ENCODE assay signal across 22 mouse cellular contexts in the genomic region with DNA sequence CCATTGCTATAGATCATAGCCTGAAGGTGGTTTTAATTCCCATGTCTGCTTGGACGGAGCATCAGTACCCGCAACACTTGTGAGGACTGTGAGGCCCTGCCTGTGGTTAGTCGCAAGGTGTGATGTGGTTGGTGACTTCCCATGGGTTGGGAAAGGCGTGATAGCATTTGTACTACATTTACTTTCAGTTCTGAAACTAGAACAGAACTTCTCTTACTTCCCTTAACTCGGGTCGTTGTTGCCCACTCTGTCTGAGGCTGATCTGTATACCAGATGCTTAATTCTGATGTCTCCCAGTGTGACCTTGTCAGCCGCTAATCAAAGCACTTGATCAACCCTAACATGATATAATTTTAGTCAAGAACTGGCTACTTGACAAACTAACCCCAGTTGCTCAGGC. TPM values are rescaled to one million over a fixed set of nuclear protein-coding genes. Genes with fewer than 3 reads are reported as not detected.
A peak's percentile ranks its signal among the peaks of the same experiment; 100 is the strongest.
DNase-seq lines count a peak whose midpoint lies in the region; ATAC-seq and TF ChIP-seq lines count a peak whose summit lies in the region.
"Had no signal": no experiment of that assay in that cellular context is flagged by ENCODE, and none has a peak within 500 bp of the region (broad histone marks: within the 10 kb centered on the region; RNA-seq: fewer than 3 reads in every experiment).

No protein-coding gene starts in this region.

- WGBS in spleen, adult 2 months, result 19% methylated on average over 7 of the region's 7 CpGs
- WGBS in kidney, embryonic 15.5 days, result 89% methylated on average over 7 of the region's 7 CpGs

- no peak overlapping the region for H3K9ac ChIP-seq in kidney, embryonic 15.5 days
- H3K9ac ChIP-seq: embryonic facial prominence, embryonic 13.5 days; forebrain, embryonic 13.5 days; heart, embryonic 12.5 days; limb, embryonic 15.5 days had no signal

- no peak for TF ChIP-seq CTCF in spleen, adult 2 months (IDR thresholded peaks at IDR 0.05; ENCODE audit: extremely low read depth, insufficient read depth, insufficient read length, insufficient replicate concordance)

- peak overlapping the region; percentile 32; the same call in 1 of the 2 replicates for H3K4me3 ChIP-seq in spleen, adult 2 months (ENCODE audit: extremely low read depth, insufficient read depth, insufficient read length)
- H3K4me3 ChIP-seq in megakaryocyte, embryonic 14.5 days (replicated peaks), result peak overlapping the region; percentile 85
- no peak overlapping the region for H3K4me3 ChIP-seq in kidney, embryonic 15.5 days (replicated peaks)
- H3K4me3 ChIP-seq: embryonic facial prominence, embryonic 13.5 days; forebrain, embryonic 13.5 days; heart, embryonic 12.5 days; limb, embryonic 15.5 days had no signal

- H3K36me3 ChIP-seq in spleen, adult 2 months (ENCODE audit: control insufficient read depth, insufficient read depth, low read length), result no peaks in the 10 kb centered on the region
- peaks cover 9% of the 10 kb centered on the region for H3K36me3 ChIP-seq in megakaryocyte, embryonic 14.5 days (replicated peaks; ENCODE audit: low read length)
- H3K36me3 ChIP-seq in kidney, embryonic 15.5 days, result 0 out of 2 replicates have a peak, but pooled peaks cover 3% of the 10 kb centered on the region
- H3K36me3 ChIP-seq: heart, embryonic 12.5 days; limb, embryonic 15.5 days had no signal

- peak; percentile 26 to 33 for DNase-seq in spleen, adult 2 months (ENCODE audit: low read depth in 1 of 2, low spot score in 2 of 2)
- DNase-seq in spleen, adult 12 weeks (ENCODE audit: low spot score), result no peak
- DNase-seq in thymus, postnatal 36 days, result peak; percentile 33 to 41
- DNase-seq in heart, postnatal 4 days, result no peak
- no peak for DNase-seq in kidney, postnatal 25 days
- DNase-seq: adrenal gland, adult 2 months; cerebellum, postnatal 25 days; gastrocnemius, postnatal 10 days; kidney, postnatal 10 days; layer of hippocampus, postnatal 36 days had no signal

- no peaks in the 10 kb centered on the region for H3K9me3 ChIP-seq in megakaryocyte, embryonic 14.5 days
- H3K9me3 ChIP-seq in kidney, embryonic 15.5 days (replicated peaks), result no peaks in the 10 kb centered on the region
- H3K9me3 ChIP-seq: embryonic facial prominence, embryonic 13.5 days; forebrain, embryonic 13.5 days; heart, embryonic 12.5 days; limb, embryonic 15.5 days had no signal

- no peaks in the 10 kb centered on the region for H3K27me3 ChIP-seq in spleen, adult 2 months (ENCODE audit: control insufficient read depth, insufficient read depth, low read length)
- no peaks in the 10 kb centered on the region for H3K27me3 ChIP-seq in megakaryocyte, embryonic 14.5 days (replicated peaks)
- H3K27me3 ChIP-seq in kidney, embryonic 15.5 days, result no peaks in the 10 kb centered on the region
- H3K27me3 ChIP-seq: embryonic facial prominence, embryonic 13.5 days; forebrain, embryonic 13.5 days; heart, embryonic 12.5 days; limb, embryonic 15.5 days; Patski had no signal

- TF ChIP-seq POLR2A in spleen, adult 2 months (IDR thresholded peaks at IDR 0.05; ENCODE audit: low read depth, low read length), result no peak

- peaks cover 13% of the 10 kb centered on the region; the same call in 1 of the 2 replicates for H3K4me1 ChIP-seq in spleen, adult 2 months (ENCODE audit: control insufficient read depth, insufficient read depth, insufficient read length)
- peaks cover 56% of the 10 kb centered on the region for H3K4me1 ChIP-seq in megakaryocyte, embryonic 14.5 days
- peaks cover 38% of the 10 kb centered on the region for H3K4me1 ChIP-seq in kidney, embryonic 15.5 days

- H3K4me2 ChIP-seq in kidney, embryonic 15.5 days, result no peak overlapping the region
- H3K4me2 ChIP-seq: embryonic facial prominence, embryonic 13.5 days; forebrain, embryonic 13.5 days; heart, embryonic 12.5 days; limb, embryonic 15.5 days had no signal

- ATAC-seq in granulocyte monocyte progenitor cell, adult 5-6 weeks (replicated peaks; ENCODE audit: poor library complexity, severe bottlenecking), result peak; percentile 78
- no peak for ATAC-seq in kidney, embryonic 15.5 days (replicated peaks; ENCODE audit: low FRiP score)
- ATAC-seq: forebrain, embryonic 13.5 days; hindbrain, embryonic 16.5 days; Patski had no signal

- H3K27ac ChIP-seq in spleen, adult 2 months (ENCODE audit: insufficient read depth, low read length), result peak overlapping the region; percentile 49
- H3K27ac ChIP-seq in kidney, embryonic 15.5 days, result no peak overlapping the region
- H3K27ac ChIP-seq: embryonic facial prominence, embryonic 13.5 days; forebrain, embryonic 13.5 days; limb, embryonic 15.5 days; macrophage had no signal

RNA-seq across cellular contexts. Expression of gene Gm20503, which starts 6.2 kb away (rescaled TPM):
- polyA plus RNA-seq in spleen, adult 2 months (2012; rRNA removed), result not detected in 2 replicates
- not detected in 2 replicates for total RNA-seq in granulocyte monocyte progenitor cell, adult 5-6 weeks (2014; fragmentation: Nextera tagmentation)
- total RNA-seq in granulocyte monocyte progenitor cell, adult 5-6 weeks (2017), result not detected in 2 replicates
- polyA plus RNA-seq in megakaryocyte, embryonic 14.5 days (2012; ENCODE audit: insufficient read depth, low replicate concordance), result not detected in 2 replicates
- total RNA-seq in heart, postnatal 4 days (2021), result 1 to 10 TPM; 3.4 to 5.1 TPM
- 14.4 and 15.2 TPM in 2 replicates for polyA plus RNA-seq in kidney, embryonic 15.5 days (2015; fragmentation: Nextera tagmentation; extraction: Ambion mirVana)
- polyA plus RNA-seq: adrenal gland, adult 2 months; C2C12; macrophage; testis, adult 2 months had no signal

RNA-seq across cellular contexts. Expression of gene Dnajc25, which starts 14.3 kb away (rescaled TPM):
- polyA plus RNA-seq in spleen, adult 2 months (2012; rRNA removed), result 1.4 and 2.9 TPM in 2 replicates
- total RNA-seq in granulocyte monocyte progenitor cell, adult 5-6 weeks (2014; fragmentation: Nextera tagmentation), result 12.9 and 13.8 TPM in 2 replicates
- total RNA-seq in granulocyte monocyte progenitor cell, adult 5-6 weeks (2017), result 32.7 and 42.5 TPM in 2 replicates
- 1.7 and 2.9 TPM in 2 replicates for polyA plus RNA-seq in megakaryocyte, embryonic 14.5 days (2012; ENCODE audit: insufficient read depth, low replicate concordance)
- total RNA-seq in heart, postnatal 4 days (2021), result 10 to 100 TPM; 16.4 to 16.8 TPM
- 10.2 and 10.9 TPM in 2 replicates for polyA plus RNA-seq in kidney, embryonic 15.5 days (2015; fragmentation: Nextera tagmentation; extraction: Ambion mirVana)

RNA-seq across cellular contexts. Expression of gene Ptgr1, which starts 22.3 kb away (rescaled TPM):
- polyA plus RNA-seq in spleen, adult 2 months (2012; rRNA removed), result 0.92 and 0.96 TPM in 2 replicates
- 56.5 and 58.2 TPM in 2 replicates for total RNA-seq in granulocyte monocyte progenitor cell, adult 5-6 weeks (2014; fragmentation: Nextera tagmentation)
- 67.6 and 68.5 TPM in 2 replicates for total RNA-seq in granulocyte monocyte progenitor cell, adult 5-6 weeks (2017)
- polyA plus RNA-seq in megakaryocyte, embryonic 14.5 days (2012; ENCODE audit: insufficient read depth, low replicate concordance), result 0.67 TPM in 1 of 2 replicates, not detected in the other
- 10 to 100 TPM in 1 of 2 experiments, 1 to 10 TPM in 1; 8.5 to 11.4 TPM for total RNA-seq in heart, postnatal 4 days (2021)
- polyA plus RNA-seq in kidney, embryonic 15.5 days (2015; fragmentation: Nextera tagmentation; extraction: Ambion mirVana), result 22.2 and 24.6 TPM in 2 replicates

RNA-seq across cellular contexts. Expression of gene Gng10, which starts 25.7 kb away (rescaled TPM):
- polyA plus RNA-seq in spleen, adult 2 months (2012; rRNA removed), result 31.5 and 34.5 TPM in 2 replicates
- 184 and 195 TPM in 2 replicates for total RNA-seq in granulocyte monocyte progenitor cell, adult 5-6 weeks (2014; fragmentation: Nextera tagmentation)
- 90.0 and 112 TPM in 2 replicates for total RNA-seq in granulocyte monocyte progenitor cell, adult 5-6 weeks (2017)
- 14.0 and 19.6 TPM in 2 replicates for polyA plus RNA-seq in megakaryocyte, embryonic 14.5 days (2012; ENCODE audit: insufficient read depth, low replicate concordance)
- 10 to 100 TPM; 28.8 to 31.8 TPM for total RNA-seq in heart, postnatal 4 days (2021)
- polyA plus RNA-seq in kidney, embryonic 15.5 days (2015; fragmentation: Nextera tagmentation; extraction: Ambion mirVana), result 101 and 105 TPM in 2 replicates

Comparison
In these comparisons a context has a peak if more than half of its experiments do, and no peak if none do; other contexts are left out.
1. DNase-seq: peak in spleen, adult 2 months (2 of 2) and thymus, postnatal 36 days (2 of 2); none in spleen, adult 12 weeks (single experiment), heart, postnatal 4 days (single experiment) and kidney, postnatal 25 days (0 of 2).
2. RNA of gene Ptgr1, which starts 22.3 kb away (polyA plus RNA-seq): 22.2 to 24.6 TPM in kidney, embryonic 15.5 days; 0.92 to 0.96 TPM in spleen, adult 2 months and 0.67 TPM in megakaryocyte, embryonic 14.5 days; every median in the first group is over 10 times any median in the second.